In the genomic region with DNA sequence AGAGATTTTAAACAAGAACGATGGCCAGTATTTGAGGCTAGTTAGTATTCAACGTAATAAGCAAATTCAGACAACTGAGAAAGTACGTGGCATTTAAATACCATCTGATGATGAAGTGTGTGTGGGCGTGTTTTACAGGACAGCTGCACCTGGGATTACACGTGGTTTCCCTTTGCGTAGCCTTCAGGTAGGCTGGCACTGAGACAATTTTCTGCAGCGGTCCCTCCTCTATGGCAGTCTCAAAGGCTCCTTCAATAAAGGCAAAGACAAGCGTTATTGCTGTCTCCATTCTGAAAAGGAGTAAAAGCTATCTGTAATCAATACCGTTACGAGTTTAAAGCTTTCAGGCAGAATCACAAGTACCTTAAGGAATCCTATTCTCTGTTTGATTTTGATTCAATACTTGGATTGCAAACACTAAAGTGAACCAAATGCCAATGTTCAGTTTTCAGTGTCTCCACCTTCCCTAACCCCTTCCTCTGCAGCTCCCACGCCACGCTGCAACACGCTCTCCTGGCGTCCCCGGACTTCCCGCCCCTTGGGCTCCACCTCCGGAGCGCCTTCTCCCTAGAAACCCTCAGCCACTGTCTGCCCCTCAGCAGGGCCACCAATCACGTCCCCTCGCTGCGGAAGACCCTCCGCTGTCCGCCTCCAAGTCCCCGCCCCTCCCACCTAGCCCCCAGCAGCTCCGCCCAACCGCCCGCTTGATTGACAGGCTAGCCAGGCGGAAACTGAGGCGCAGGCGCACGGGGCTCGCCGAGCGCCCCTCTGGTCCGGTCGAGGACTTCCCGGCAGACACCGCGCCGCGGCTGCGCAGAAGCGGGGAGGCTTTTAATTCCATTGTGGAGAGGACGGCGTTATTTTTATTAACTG, we compare ENCODE assay signal across 1 mouse cellular context.
TF ChIP-seq lines count a peak whose summit lies in the region.

A gene (plus strand): TSS at position 756 of the 873 bp plus-strand sequence.

TF ChIP-seq in CH12.LX, 34 proteins besides CTCF, POLR2A, EP300 and RAD21 (continued from another document):
- no peak for TF ChIP-seq E2F4 (IDR thresholded peaks at IDR 0.05; ENCODE audit: insufficient replicate concordance, low read depth, low read length)
- peak; percentile 98 for TF ChIP-seq MAX (IDR thresholded peaks at IDR 0.05; ENCODE audit: low read length)
- no peak for TF ChIP-seq GABPA (IDR thresholded peaks at IDR 0.05; ENCODE audit: insufficient replicate concordance, low read depth, low read length)
- no peak for TF ChIP-seq ZMIZ1 (IDR thresholded peaks at IDR 0.05; ENCODE audit: low read depth, low read length)
- TF ChIP-seq JUN (IDR thresholded peaks at IDR 0.05; ENCODE audit: insufficient read depth, low read depth, low read length) = no peak
- no peak for TF ChIP-seq USF2 (conservative IDR thresholded peaks at IDR 0.05; ENCODE audit: low read depth, low read length)
- no peak for TF ChIP-seq SMC3 (IDR thresholded peaks at IDR 0.05; ENCODE audit: low read depth, low read length)
- TF ChIP-seq KAT2A (IDR thresholded peaks at IDR 0.05; ENCODE audit: insufficient replicate concordance, low read length) = no peak
- no peak for TF ChIP-seq MEF2A (IDR thresholded peaks at IDR 0.05; ENCODE audit: borderline replicate concordance, low read depth, low read length)
- peak; percentile 67 for TF ChIP-seq BHLHE40 (IDR thresholded peaks at IDR 0.05; ENCODE audit: low read depth, low read length)
- no peak; the same call in 1 of the 2 replicates for TF ChIP-seq USF1 (IDR thresholded peaks at IDR 0.05; ENCODE audit: low read depth, low read length)
- peak; percentile 88; the same call in 1 of the 2 replicates for TF ChIP-seq SIN3A (IDR thresholded peaks at IDR 0.05; ENCODE audit: low read length)
- TF ChIP-seq UBTF (IDR thresholded peaks at IDR 0.05; ENCODE audit: low read depth, low read length) = no peak
- TF ChIP-seq RCOR1 (conservative IDR thresholded peaks at IDR 0.05; ENCODE audit: low read depth, low read length) = no peak
- no peak for TF ChIP-seq ZKSCAN1 (IDR thresholded peaks at IDR 0.05; ENCODE audit: borderline replicate concordance, low read depth, low read length)
- TF ChIP-seq NRF1 (IDR thresholded peaks at IDR 0.05; ENCODE audit: low read depth, low read length) = peak; percentile 96
- TF ChIP-seq CHD1 (IDR thresholded peaks at IDR 0.05; ENCODE audit: low read depth, low read length) = no peak
- TF ChIP-seq PAX5 (IDR thresholded peaks at IDR 0.05; ENCODE audit: low read length) = no peak
- peak; percentile 64 for TF ChIP-seq ETS1 (conservative IDR thresholded peaks at IDR 0.05; ENCODE audit: low read depth, low read length)
- TF ChIP-seq POLR2AphosphoS2 (IDR thresholded peaks at IDR 0.05; ENCODE audit: low read depth, low read length) = no peak
- TF ChIP-seq MAZ (IDR thresholded peaks at IDR 0.05; ENCODE audit: low read depth, low read length) = 0 out of 2 replicates have a peak, but pooled peaks have one; percentile 45
- peak; percentile 98 for TF ChIP-seq MYC (IDR thresholded peaks at IDR 0.05; ENCODE audit: low read depth, low read length)
TF ChIP-seq in CH12.LX: peak in this region for 13.
